Mouse (Mus musculus): ENCODE results near the gene Hoxd4. TPM values are rescaled to one million over a fixed set of nuclear protein-coding genes. Genes with fewer than 3 reads are reported as not detected.

Hoxd4 gene
- polyA plus RNA-seq, 1 experiment from 2014 or later = not detected

- Histone ChIP-seq H3K9me3 (replicated peaks) (no peaks in the 10 kb centered on the region), H3K4me3 (no peak overlapping the region), H3K4me1 (peaks cover 14% of the 10 kb centered on the region), H3K27me3 (ENCODE audit: low read depth, poor library complexity, severe bottlenecking) (peaks cover 100% of the 10 kb centered on the region), H3K36me3 (no peaks in the 10 kb centered on the region), H3K27ac (replicated peaks) (no peak overlapping the region)
- DNase-seq (ENCODE audit: low spot score) = no peak
- 3% methylated on average over 13 of the region's 13 CpGs for WGBS
These were observed 5.3 kb upstream of the Hoxd4 start for GRCm38 (mm10) chr2:74706393-74706960.

GRCm38 (mm10) chr2:74707599-74707998, 4.1 kb upstream of the Hoxd4 start:
- Histone ChIP-seq H3K27ac (replicated peaks) (no peak overlapping the region), H3K36me3 (no peaks in the 10 kb centered on the region), H3K9me3 (replicated peaks) (no peaks in the 10 kb centered on the region), H3K27me3 (ENCODE audit: low read depth, poor library complexity, severe bottlenecking) (peaks cover 100% of the 10 kb centered on the region), H3K4me1 (peaks cover 20% of the 10 kb centered on the region), H3K4me3 (no peak overlapping the region)
- WGBS = 5% methylated on average over 7 of the region's 7 CpGs
- no peak for DNase-seq (ENCODE audit: low spot score)

- Histone ChIP-seq H3K27me3 (ENCODE audit: low read depth, poor library complexity, severe bottlenecking) (peaks cover 100% of the 10 kb centered on the region), H3K4me1 (peaks cover 20% of the 10 kb centered on the region), H3K27ac (replicated peaks) (no peak overlapping the region), H3K4me3 (no peak overlapping the region), H3K36me3 (no peaks in the 10 kb centered on the region), H3K9me3 (replicated peaks) (no peaks in the 10 kb centered on the region)
- DNase-seq (ENCODE audit: low spot score) = no peak
- 8% methylated on average over 4 of the region's 4 CpGs for WGBS
These were observed 3.1 kb upstream of the Hoxd4 start for GRCm38 (mm10) chr2:74708676-74709075.

GRCm38 (mm10) chr2:74709465-74710419, 2.0 kb upstream of the Hoxd4 start:
- no peak for DNase-seq (ENCODE audit: low spot score)
- no peaks in the 10 kb centered on the region for H3K9me3 ChIP-seq (replicated peaks)
- no peaks in the 10 kb centered on the region for H3K36me3 ChIP-seq
- peaks cover 100% of the 10 kb centered on the region for H3K27me3 ChIP-seq (ENCODE audit: low read depth, poor library complexity, severe bottlenecking)
- peaks cover 17% of the 10 kb centered on the region for H3K4me1 ChIP-seq
- no peak overlapping the region for H3K4me3 ChIP-seq
- 4% methylated on average over 5 of the region's 5 CpGs for WGBS
- H3K27ac ChIP-seq (replicated peaks) = no peak overlapping the region

GRCm38 (mm10) chr2:74710929-74711543, 693 bp upstream of the Hoxd4 start:
- Histone ChIP-seq H3K4me1 (peaks cover 11% of the 10 kb centered on the region), H3K4me3 (no peak overlapping the region), H3K36me3 (no peaks in the 10 kb centered on the region), H3K27ac (replicated peaks) (no peak overlapping the region), H3K9me3 (replicated peaks) (no peaks in the 10 kb centered on the region), H3K27me3 (ENCODE audit: low read depth, poor library complexity, severe bottlenecking) (peaks cover 100% of the 10 kb centered on the region)
- under 1% methylated on average over 16 of the region's 16 CpGs for WGBS
- no peak for DNase-seq (ENCODE audit: low spot score)

- peaks cover 100% of the 10 kb centered on the region for H3K27me3 ChIP-seq (ENCODE audit: low read depth, poor library complexity, severe bottlenecking)
- H3K4me1 ChIP-seq = peaks cover 11% of the 10 kb centered on the region
- no peak overlapping the region for H3K4me3 ChIP-seq
- H3K27ac ChIP-seq (replicated peaks) = no peak overlapping the region
- H3K9me3 ChIP-seq (replicated peaks) = no peaks in the 10 kb centered on the region
- DNase-seq (ENCODE audit: low spot score) = no peak
- H3K36me3 ChIP-seq = no peaks in the 10 kb centered on the region
- 4% methylated on average over 19 of the region's 19 CpGs for WGBS
These were observed 1.8 kb downstream of the Hoxd4 start for GRCm38 (mm10) chr2:74713239-74714150.

GRCm38 (mm10) chr2:74714156-74714789, 2.5 kb downstream of the Hoxd4 start:
- WGBS = 4% methylated on average over 18 of the region's 18 CpGs
- H3K27me3 ChIP-seq (ENCODE audit: low read depth, poor library complexity, severe bottlenecking) = peaks cover 100% of the 10 kb centered on the region
- no peak overlapping the region for H3K27ac ChIP-seq (replicated peaks)
- H3K4me3 ChIP-seq = no peak overlapping the region
- DNase-seq (ENCODE audit: low spot score) = no peak
- H3K4me1 ChIP-seq = peaks cover 11% of the 10 kb centered on the region
- no peaks in the 10 kb centered on the region for H3K36me3 ChIP-seq
- no peaks in the 10 kb centered on the region for H3K9me3 ChIP-seq (replicated peaks)

- under 1% methylated on average over 14 of the region's 14 CpGs for whole genome bisulfite sequencing
- Histone ChIP-seq H3K27ac (replicated peaks) (no peak overlapping the region), H3K4me3 (no peak overlapping the region), H3K4me1 (peaks cover 11% of the 10 kb centered on the region), H3K36me3 (no peaks in the 10 kb centered on the region), H3K9me3 (replicated peaks) (no peaks in the 10 kb centered on the region), H3K27me3 (ENCODE audit: low read depth, poor library complexity, severe bottlenecking) (peaks cover 100% of the 10 kb centered on the region)
- DNase-seq (ENCODE audit: low spot score) = no peak
These were observed 3.2 kb downstream of the Hoxd4 start for GRCm38 (mm10) chr2:74714881-74715280.

GRCm38 (mm10) chr2:74715504-74716241, 3.9 kb downstream of the Hoxd4 start:
- 3% methylated on average over 26 of the region's 26 CpGs for WGBS

GRCm38 (mm10) chr2:74720384-74720783, 8.7 kb downstream of the Hoxd4 start:
- no peaks in the 10 kb centered on the region for H3K9me3 ChIP-seq (replicated peaks)
- no peak overlapping the region for H3K27ac ChIP-seq (replicated peaks)
- H3K4me1 ChIP-seq = peaks cover 5% of the 10 kb centered on the region; the same call in 1 of the 2 replicates
- DNase-seq (ENCODE audit: low spot score) = no peak
- no peaks in the 10 kb centered on the region for H3K36me3 ChIP-seq
- 5% methylated on average over 2 of the region's 2 CpGs for WGBS
- no peak overlapping the region for H3K4me3 ChIP-seq
- H3K27me3 ChIP-seq (ENCODE audit: low read depth, poor library complexity, severe bottlenecking) = peaks cover 100% of the 10 kb centered on the region

More at GRCm38 (mm10) chr2:74715504-74716241, 3.9 kb downstream of the Hoxd4 start:
- H3K27ac ChIP-seq (replicated peaks) = no peak overlapping the region
- no peaks in the 10 kb centered on the region for H3K36me3 ChIP-seq
- H3K27me3 ChIP-seq (ENCODE audit: low read depth, poor library complexity, severe bottlenecking) = peaks cover 100% of the 10 kb centered on the region
- peak; percentile 90 for DNase-seq (ENCODE audit: low spot score)
- H3K4me3 ChIP-seq = peak overlapping the region; percentile 41
- H3K4me1 ChIP-seq = peaks cover 11% of the 10 kb centered on the region
- no peaks in the 10 kb centered on the region for H3K9me3 ChIP-seq (replicated peaks)

- peak; percentile 14 for DNase-seq (ENCODE audit: low spot score)
- Histone ChIP-seq H3K36me3 (no peaks in the 10 kb centered on the region), H3K9me3 (replicated peaks) (no peaks in the 10 kb centered on the region), H3K4me3 (no peak overlapping the region), H3K27ac (replicated peaks) (no peak overlapping the region), H3K4me1 (peaks cover under 1% of the 10 kb centered on the region; the same call in 1 of the 2 replicates), H3K27me3 (ENCODE audit: low read depth, poor library complexity, severe bottlenecking) (peaks cover 100% of the 10 kb centered on the region)
- 2% methylated on average over 5 of the region's 5 CpGs for WGBS
These were observed 9.3 kb downstream of the Hoxd4 start for GRCm38 (mm10) chr2:74720955-74721491.

All from midbrain, embryonic 10.5 days (tissue).